Comparison of ENCODE assay signal across 8 mouse cellular contexts in genomic region chr1:166319132-166319698, GRCm38 (mm10). TPM values are rescaled to one million over a fixed set of nuclear protein-coding genes. Genes with fewer than 3 reads are reported as not detected.
DNase-seq lines count a peak whose midpoint lies in the region; ATAC-seq and TF ChIP-seq lines count a peak whose summit lies in the region.

No protein-coding gene starts in this region.

- 0 out of 2 replicates have a peak, but pooled peaks have one; percentile 66 for ATAC-seq in cerebellum, adult (ENCODE audit: insufficient number of reproducible peaks, low FRiP score, low TSS enrichment)
- no peak for ATAC-seq in heart, postnatal 0 days (ENCODE audit: insufficient read depth, low read depth)
- ATAC-seq in megakaryocyte-erythroid progenitor cell, adult 5-6 weeks (replicated peaks; ENCODE audit: low FRiP score, low TSS enrichment, poor library complexity, severe bottlenecking): peak; percentile 68

- TF ChIP-seq EP300 in heart, postnatal 0 days (IDR thresholded peaks at IDR 0.05; ENCODE audit: low read depth): no peak

- H3K9me3 ChIP-seq in heart, postnatal 0 days (replicated peaks; ENCODE audit: control insufficient read depth, low read length): no peaks in the 10 kb centered on the region

- H3K9ac ChIP-seq in heart, postnatal 0 days (replicated peaks; ENCODE audit: low read depth, low read length): no peak overlapping the region

- no peaks in the 10 kb centered on the region for H3K27me3 ChIP-seq in heart, postnatal 0 days (ENCODE audit: control insufficient read depth, insufficient read depth, low read length)

- DNase-seq in cerebellum, adult 11 months: no peak
- peak; percentile 66 for DNase-seq in adipocyte (ENCODE audit: low spot score)
- peak; percentile 89 for DNase-seq in embryo, embryonic 10 days (ENCODE audit: low spot score)
- DNase-seq in heart, postnatal 0 days (ENCODE audit: low spot score): peak; percentile 63
- peak; percentile 75 for DNase-seq in kidney, postnatal 14 days
- DNase-seq in right cerebral cortex, postnatal 25 days: peak; percentile 44

- TF ChIP-seq CTCF in heart, postnatal 0 days (IDR thresholded peaks at IDR 0.05; ENCODE audit: low read depth): peak; percentile 77

- no peak overlapping the region for H3K27ac ChIP-seq in heart, postnatal 0 days (ENCODE audit: low read depth)

- no peak overlapping the region for H3K4me2 ChIP-seq in heart, postnatal 0 days (ENCODE audit: low read depth, low read length)

- no peaks in the 10 kb centered on the region for H3K4me1 ChIP-seq in heart, postnatal 0 days (ENCODE audit: control insufficient read depth, insufficient read depth)

- no peak overlapping the region for H3K4me3 ChIP-seq in heart, postnatal 0 days (ENCODE audit: low read depth, low read length)

- WGBS in heart, postnatal 0 days: 20% methylated on average over 4 of the region's 4 CpGs

- no peaks in the 10 kb centered on the region for H3K36me3 ChIP-seq in heart, postnatal 0 days (replicated peaks; ENCODE audit: control insufficient read depth, insufficient read depth, low read length)

RNA-seq across cellular contexts. Expression of gene Tada1, which starts 59.7 kb away (rescaled TPM):
- total RNA-seq in heart, postnatal 0 days (2014; rRNA removed; ENCODE audit: low replicate concordance): 24.7 and 26.3 TPM in 2 replicates
- 20.8 and 22.1 TPM in 2 replicates for polyA plus RNA-seq in heart, postnatal 0 days (2015; fragmentation: Nextera tagmentation; extraction: Ambion mirVana)
- 40.3 and 53.8 TPM in 2 replicates for total RNA-seq in megakaryocyte-erythroid progenitor cell, adult 5-6 weeks (2014; fragmentation: Nextera tagmentation)
- total RNA-seq in megakaryocyte-erythroid progenitor cell, adult 5-6 weeks (2017): 30.6 and 43.5 TPM in 2 replicates
